Mouse (Mus musculus) liver, embryonic 12.5 days (tissue): ENCODE results near the gene Sart3. TPM values are rescaled to one million over a fixed set of nuclear protein-coding genes. Genes with fewer than 3 reads are reported as not detected.

Source experiments
- ATAC-seq: fragments of 200-750 bp; cut with Nextera tagmentation; 2 replicates; pipeline ENCODE4 v1.8.0; 2017; ENCODE audit warnings: moderate number of reproducible peaks, mild to moderate bottlenecking, moderate library complexity
- H3K27ac ChIP-seq: fragments of 300-500 bp; sonication (generic); 2 replicates; pipeline ENCODE4 v1.5.1; 2016; ENCODE audit warnings: mild to moderate bottlenecking
- H3K27me3 ChIP-seq: fragments of 300-500 bp; sonication (generic); replicated peaks from 2 replicates; pipeline ENCODE4 v1.6.1; 2016; ENCODE audit warnings: mild to moderate bottlenecking, moderate library complexity
- H3K36me3 ChIP-seq: fragments of 300-500 bp; sonication (generic); 2 replicates; pipeline ENCODE4 v1.6.1; 2016; ENCODE audit warnings: mild to moderate bottlenecking, moderate library complexity
- H3K4me1 ChIP-seq: fragments of 300-500 bp; sonication (generic); 2 replicates; pipeline ENCODE4 v1.6.1; 2016
- H3K4me2 ChIP-seq: fragments of 300-500 bp; sonication (generic); 2 replicates; pipeline ENCODE4 v1.6.1; 2016; ENCODE audit warnings: mild to moderate bottlenecking, moderate library complexity
- H3K4me3 ChIP-seq: fragments of 300-500 bp; sonication (generic); 2 replicates; pipeline ENCODE4 v1.5.1; 2016; ENCODE audit warnings: mild to moderate bottlenecking, moderate library complexity
- H3K9ac ChIP-seq: fragments of 300-500 bp; sonication (generic); 2 replicates; pipeline ENCODE4 v1.6.1; 2016; ENCODE audit warnings: mild to moderate bottlenecking, moderate library complexity
- H3K9me3 ChIP-seq: fragments of 300-500 bp; sonication (generic); replicated peaks from 2 replicates; pipeline ENCODE4 v1.6.1; 2016; ENCODE audit warnings: mild to moderate bottlenecking, moderate library complexity
- whole genome bisulfite sequencing: fragments of 180-500 bp; shearing (Covaris S2); methylation state at CpG from one replicate; pipeline ENCODE4 v1.1.7; 2016; ENCODE audit not compliant: insufficient replicate concordance; 5-methylcytosine and 5-hydroxymethylcytosine counted together
- polyA plus RNA-seq: library from polyadenylated mRNA; unstranded; fragments of >200 nt; fragmentation: Nextera tagmentation; extraction: Ambion mirVana; gene quantifications from 2 replicates; pipeline ENCODE4 v1.2.1, GENCODE M21; 2016

The Sart3 gene
- polyA plus RNA-seq, 1 experiment from 2014 or later = 40.4 TPM

GRCm38 (mm10) chr5:113703803-113704585, 68.3 kb downstream of the Sart3 start:
- no peak overlapping the region for H3K4me2 ChIP-seq
- H3K9ac ChIP-seq = no peak overlapping the region
- no peak overlapping the region for H3K4me3 ChIP-seq
- 51% methylated on average over 21 of the region's 21 CpGs for WGBS
- no peaks in the 10 kb centered on the region for H3K36me3 ChIP-seq
- H3K27ac ChIP-seq = no peak overlapping the region
- H3K9me3 ChIP-seq = no peaks in the 10 kb centered on the region
- no peak for ATAC-seq
- peaks cover 20% of the 10 kb centered on the region for H3K27me3 ChIP-seq
- no peaks in the 10 kb centered on the region for H3K4me1 ChIP-seq

- 54% methylated on average over 19 of the region's 19 CpGs for WGBS
- no peaks in the 10 kb centered on the region for H3K9me3 ChIP-seq
- no peak overlapping the region for H3K4me3 ChIP-seq
- no peaks in the 10 kb centered on the region for H3K4me1 ChIP-seq
- no peak overlapping the region for H3K9ac ChIP-seq
- H3K36me3 ChIP-seq = no peaks in the 10 kb centered on the region
- H3K27me3 ChIP-seq = peaks cover 6% of the 10 kb centered on the region
- H3K27ac ChIP-seq = no peak overlapping the region
- no peak overlapping the region for H3K4me2 ChIP-seq
- ATAC-seq = no peak
Measured at GRCm38 (mm10) chr5:113700388-113701023, 71.8 kb downstream of the Sart3 start.

GRCm38 (mm10) chr5:113694415-113694814, 77.9 kb downstream of the Sart3 start:
- no peak overlapping the region for H3K4me2 ChIP-seq
- WGBS = 55% methylated on average over 5 of the region's 5 CpGs
- no peak overlapping the region for H3K9ac ChIP-seq
- H3K27me3 ChIP-seq = 0 out of 2 replicates have a peak, but pooled peaks cover 5% of the 10 kb centered on the region
- no peaks in the 10 kb centered on the region for H3K9me3 ChIP-seq
- no peaks in the 10 kb centered on the region for H3K36me3 ChIP-seq
- H3K4me1 ChIP-seq = no peaks in the 10 kb centered on the region
- no peak for ATAC-seq
- H3K4me3 ChIP-seq = no peak overlapping the region
- H3K27ac ChIP-seq = no peak overlapping the region

DNA sequence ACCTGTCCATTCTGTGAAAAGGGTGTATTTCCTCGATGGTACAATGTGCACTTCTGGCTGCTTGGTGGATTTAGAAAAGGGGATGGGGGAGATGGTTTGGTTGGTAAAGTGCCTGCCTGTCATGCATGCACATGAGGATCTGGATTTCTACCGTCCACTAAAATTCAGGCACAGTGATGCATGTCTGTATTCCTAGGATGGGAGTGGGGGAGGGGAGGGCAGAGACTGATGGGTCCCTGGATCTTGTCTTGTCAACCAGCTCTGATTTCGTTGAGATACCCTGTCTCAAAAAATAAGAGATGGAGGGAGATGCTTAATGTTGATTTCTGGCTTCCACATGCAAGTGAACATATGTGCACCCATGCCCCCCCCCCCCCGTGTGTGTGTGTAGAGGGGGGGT, 78.3 kb downstream of the Sart3 start:
- H3K4me2 ChIP-seq = no peak overlapping the region
- H3K27me3 ChIP-seq = 0 out of 2 replicates have a peak, but pooled peaks cover 5% of the 10 kb centered on the region
- H3K9me3 ChIP-seq = no peaks in the 10 kb centered on the region
- H3K9ac ChIP-seq = no peak overlapping the region
- no peak for ATAC-seq
- WGBS = 52% methylated on average over 4 of the region's 4 CpGs
- no peak overlapping the region for H3K4me3 ChIP-seq
- no peaks in the 10 kb centered on the region for H3K4me1 ChIP-seq
- no peaks in the 10 kb centered on the region for H3K36me3 ChIP-seq
- no peak overlapping the region for H3K27ac ChIP-seq

GRCm38 (mm10) chr5:113693196-113693755, 79.0 kb downstream of the Sart3 start:
- H3K27ac ChIP-seq = no peak overlapping the region
- no peak for ATAC-seq
- H3K4me3 ChIP-seq = no peak overlapping the region
- WGBS = 77% methylated on average over 8 of the region's 8 CpGs
- no peak overlapping the region for H3K9ac ChIP-seq
- no peaks in the 10 kb centered on the region for H3K4me1 ChIP-seq
- no peaks in the 10 kb centered on the region for H3K36me3 ChIP-seq
- H3K4me2 ChIP-seq = no peak overlapping the region
- 0 out of 2 replicates have a peak, but pooled peaks cover 5% of the 10 kb centered on the region for H3K27me3 ChIP-seq
- H3K9me3 ChIP-seq = no peaks in the 10 kb centered on the region

Other genes with a start within 250 kb of the Sart3 start
- 1.7 and 1.9 TPM in 2 replicates for gene Cmklr1, start 122.1 kb downstream of the Sart3 start, polyA plus RNA-seq
- gene 1700069L16Rik, start 47.7 kb downstream of the Sart3 start, polyA plus RNA-seq = not detected in 2 replicates
- gene Ficd, start 36.7 kb downstream of the Sart3 start, polyA plus RNA-seq = 2.9 and 3.3 TPM in 2 replicates
- 109 and 112 TPM in 2 replicates for gene Iscu, start 238 bp upstream of the Sart3 start, polyA plus RNA-seq
- 7.2 and 9.8 TPM in 2 replicates for gene Tmem119, start 28.0 kb upstream of the Sart3 start, polyA plus RNA-seq
- 10.8 and 11.6 TPM in 2 replicates for gene Selplg, start 60.1 kb upstream of the Sart3 start, polyA plus RNA-seq
- 78.7 and 78.8 TPM in 2 replicates for gene Coro1c, start 136.2 kb upstream of the Sart3 start, polyA plus RNA-seq
- gene Ssh1, start 221.4 kb upstream of the Sart3 start, polyA plus RNA-seq = 8.9 and 10.9 TPM in 2 replicates
- gene Dao, start 231.2 kb upstream of the Sart3 start, polyA plus RNA-seq = not detected in 2 replicates